Mouse (Mus musculus) brain, adult 2 months (tissue): ENCODE measurements at regions not wholly inside any gene's neighbourhood (a gene's known extent, or its start where the extent isn't known, plus 50 kb on each side); places are given as distances from the start of the nearest gene placed in this dataset.

Experiments used
- DNase-seq: peaks from one replicate; pipeline ENCODE4 v3.0.0; 2011; ENCODE audit warnings: low read depth, low spot score

DNA sequence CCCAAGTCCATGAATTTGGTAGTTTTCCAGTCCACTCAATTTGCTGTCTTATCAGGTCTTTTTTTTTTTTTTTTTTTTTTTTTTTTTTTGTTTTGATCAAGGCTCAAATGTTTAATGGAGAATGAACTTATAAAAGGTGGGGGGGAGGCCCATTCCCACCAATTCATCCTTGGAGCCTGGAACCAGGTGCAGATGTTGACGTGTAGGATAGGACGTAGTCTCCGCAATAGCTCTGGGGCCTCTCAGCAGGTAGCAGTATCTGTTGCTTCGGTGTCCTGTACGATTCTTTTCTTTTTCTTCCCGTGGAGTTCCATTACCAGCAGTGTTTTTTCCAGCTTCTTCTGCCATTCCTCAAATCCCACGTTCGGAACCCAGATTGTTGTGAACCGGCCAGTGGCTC, 1296.3 kb upstream of the Ppp6c start:
- DNase-seq = no peak

GRCm38 (mm10) chr2:40510594-40511304, 1284.5 kb upstream of the Ppp6c start:
- DNase-seq = peak; percentile 40

DNA sequence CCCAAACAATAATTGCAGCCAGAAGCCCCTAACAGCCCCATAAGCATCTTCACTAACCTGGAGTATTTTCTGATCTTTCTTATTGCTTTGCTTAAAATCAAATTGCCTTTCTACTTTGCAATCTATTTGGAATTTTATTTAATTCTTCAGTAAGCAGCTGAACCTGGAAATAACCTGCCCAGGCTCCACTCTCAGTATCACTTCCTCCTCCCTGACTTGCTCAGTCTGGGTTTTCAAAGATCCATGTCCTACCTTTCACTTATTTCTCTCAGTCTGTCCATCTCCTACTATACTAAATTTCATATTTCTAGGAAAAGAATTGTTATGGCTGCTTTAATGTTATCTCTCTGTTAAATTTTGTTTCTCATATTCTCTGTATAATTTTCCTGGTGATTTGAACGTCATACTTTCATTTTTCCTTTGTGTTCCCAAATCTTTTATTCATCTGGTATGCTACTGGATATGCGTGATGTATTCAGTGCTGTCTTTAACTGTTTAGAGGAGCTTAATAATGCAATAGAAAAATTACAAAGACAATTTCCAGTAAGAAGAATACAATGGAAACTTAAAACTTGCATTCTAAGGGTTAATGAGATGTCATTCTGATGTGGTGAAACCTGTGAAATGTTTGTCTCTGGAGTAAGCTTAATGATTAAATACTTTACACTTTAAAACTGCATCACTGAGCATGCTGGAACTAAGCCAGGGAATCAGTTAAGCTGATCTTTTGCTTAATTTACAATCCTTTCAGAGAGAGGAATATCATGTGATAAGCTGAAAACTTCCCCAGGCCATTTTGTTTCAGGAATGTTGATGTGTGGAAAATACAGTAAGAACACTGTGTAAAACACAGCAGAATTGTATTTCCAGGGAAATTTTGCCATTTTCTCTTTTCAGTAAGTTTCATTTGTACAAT, 1252.8 kb upstream of the Ppp6c start:
- DNase-seq = peak; percentile 5

DNA sequence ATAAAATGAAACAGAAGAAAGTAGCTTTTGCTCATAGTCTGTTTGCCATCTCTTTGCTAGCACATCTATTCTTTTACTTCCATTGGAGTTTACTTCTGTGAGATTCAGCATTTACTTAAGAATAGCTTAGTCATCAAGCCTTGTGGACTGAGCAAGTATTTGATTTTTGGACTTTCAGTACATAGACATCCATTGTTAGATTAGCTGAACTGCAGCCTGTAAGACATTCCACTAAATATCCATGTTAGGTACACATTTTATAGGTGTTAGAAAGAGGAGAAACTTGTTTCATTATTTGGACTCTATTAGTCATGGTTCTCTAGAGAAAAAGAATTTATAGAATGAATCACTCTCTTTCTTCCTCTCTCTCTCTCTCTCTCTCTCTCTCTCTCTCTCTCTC, 1251.2 kb upstream of the Ppp6c start:
- no peak for DNase-seq

GRCm38 (mm10) chr2:40456374-40456773, 1230.1 kb upstream of the Ppp6c start:
- no peak for DNase-seq

- DNase-seq = no peak
These were observed 1206.7 kb upstream of the Ppp6c start for GRCm38 (mm10) chr2:40432821-40433490.

GRCm38 (mm10) chr2:40431335-40431734, 1205.1 kb upstream of the Ppp6c start:
- DNase-seq = no peak

- DNase-seq = peak; percentile 4
These were observed 1176.2 kb upstream of the Ppp6c start for GRCm38 (mm10) chr2:40402418-40402817.
